Mouse (Mus musculus) monocyte, adult 5-6 weeks (primary cell): ENCODE results near the gene Ctcfl. TPM values are rescaled to one million over a fixed set of nuclear protein-coding genes. Genes with fewer than 3 reads are reported as not detected.

Experiments used
- ATAC-seq: fragments of 153-309, 156-312 bp; replicated peaks from 2 replicates; pipeline ENCODE4 v1.8.0; 2017; ENCODE audit warnings: mild to moderate bottlenecking; ENCODE audit not compliant: low TSS enrichment, insufficient number of reproducible peaks, severe bottlenecking, poor library complexity, low FRiP score
- total RNA-seq: library from RNA; stranded (forward); fragments of 200-1000, 200-491, 200-594 nt; gene quantifications from 3 replicates; pipeline ENCODE4 v1.2.3, GENCODE M21; 2017

Gene Ctcfl
- total RNA-seq, 1 experiment from 2014 or later: not detected

DNA sequence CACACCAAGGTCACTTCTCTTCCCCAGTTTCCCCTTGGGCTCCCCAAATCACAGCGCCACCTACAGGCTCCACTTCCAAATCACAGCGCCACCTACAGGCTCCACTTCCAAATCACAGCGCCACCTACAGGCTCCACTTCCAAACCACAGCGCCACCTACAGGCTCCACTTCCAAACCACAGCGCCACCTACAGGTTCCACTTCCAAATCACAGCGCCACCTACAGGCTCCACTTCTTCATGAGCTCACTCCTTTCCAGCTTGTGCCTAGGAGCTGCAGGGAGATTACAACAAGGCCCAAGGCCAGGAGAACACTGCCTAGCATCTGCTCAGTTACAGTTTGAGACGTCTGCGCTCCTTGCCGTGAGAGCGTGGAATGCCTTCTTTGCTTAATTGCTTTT lies 22.0 kb downstream of the Ctcfl start:
- ATAC-seq: peak; percentile 62

DNA sequence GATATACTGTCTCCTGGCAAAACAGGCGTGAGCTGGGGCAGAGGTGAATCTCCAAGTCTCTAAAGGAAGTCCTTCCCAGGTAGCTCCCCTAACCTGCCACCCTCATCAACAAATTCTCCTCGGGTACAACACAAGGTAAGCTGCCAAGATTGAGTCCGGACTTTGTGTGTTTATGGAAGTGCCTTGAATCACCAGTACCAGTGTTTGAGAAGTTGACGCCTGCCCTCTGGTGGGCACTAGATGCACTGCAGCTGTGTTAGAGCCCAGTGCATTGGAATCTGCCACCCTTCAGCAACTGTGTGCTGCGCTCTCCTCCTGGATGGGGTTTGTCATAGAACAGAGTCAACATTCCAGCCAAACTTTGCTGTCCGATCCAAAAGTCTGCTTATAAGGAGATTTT lies 29.9 kb downstream of the Ctcfl start:
- peak; percentile 85 for ATAC-seq

GRCm38 (mm10) chr2:173087405-173087804 lies 31.9 kb downstream of the Ctcfl start:
- ATAC-seq: no peak

DNA sequence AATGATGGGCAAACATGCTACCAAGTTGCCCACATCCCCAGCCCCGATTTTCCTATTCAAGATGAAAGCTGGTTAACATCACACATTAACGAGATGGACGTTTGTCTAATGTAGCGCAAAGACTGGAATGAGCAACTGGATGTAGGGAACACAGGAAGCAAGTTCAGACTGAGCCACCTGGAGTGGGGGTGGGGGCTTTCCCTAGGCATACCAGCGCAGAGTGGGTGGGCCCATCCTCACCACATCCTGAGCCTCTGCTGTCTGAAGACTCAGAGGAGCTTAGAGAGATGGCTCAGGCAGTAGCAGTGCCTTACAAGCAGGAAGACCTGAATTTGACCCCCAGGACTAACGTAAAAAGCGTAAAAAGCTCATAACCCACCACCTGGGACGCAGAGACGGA lies 33.6 kb downstream of the Ctcfl start:
- ATAC-seq: no peak

DNA sequence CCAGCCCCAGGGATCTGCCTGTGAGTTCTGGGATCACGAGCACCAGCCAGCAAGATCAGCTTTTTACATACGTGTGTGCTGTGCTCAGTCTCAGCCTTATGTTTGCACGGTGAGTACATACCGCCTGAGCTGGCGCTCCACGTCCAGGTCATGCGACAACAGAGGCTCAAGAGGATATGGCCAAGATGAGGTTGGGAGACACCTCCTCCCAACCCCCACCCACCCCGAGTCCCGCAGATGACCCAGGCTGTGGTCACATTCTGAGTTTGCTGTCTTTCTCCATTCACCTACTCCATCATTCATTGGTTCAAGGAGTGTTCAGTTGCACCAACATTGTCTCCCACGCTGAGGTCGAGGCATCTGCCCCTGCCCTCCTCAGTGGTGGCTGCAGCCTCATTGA lies 34.5 kb downstream of the Ctcfl start:
- no peak for ATAC-seq

DNA sequence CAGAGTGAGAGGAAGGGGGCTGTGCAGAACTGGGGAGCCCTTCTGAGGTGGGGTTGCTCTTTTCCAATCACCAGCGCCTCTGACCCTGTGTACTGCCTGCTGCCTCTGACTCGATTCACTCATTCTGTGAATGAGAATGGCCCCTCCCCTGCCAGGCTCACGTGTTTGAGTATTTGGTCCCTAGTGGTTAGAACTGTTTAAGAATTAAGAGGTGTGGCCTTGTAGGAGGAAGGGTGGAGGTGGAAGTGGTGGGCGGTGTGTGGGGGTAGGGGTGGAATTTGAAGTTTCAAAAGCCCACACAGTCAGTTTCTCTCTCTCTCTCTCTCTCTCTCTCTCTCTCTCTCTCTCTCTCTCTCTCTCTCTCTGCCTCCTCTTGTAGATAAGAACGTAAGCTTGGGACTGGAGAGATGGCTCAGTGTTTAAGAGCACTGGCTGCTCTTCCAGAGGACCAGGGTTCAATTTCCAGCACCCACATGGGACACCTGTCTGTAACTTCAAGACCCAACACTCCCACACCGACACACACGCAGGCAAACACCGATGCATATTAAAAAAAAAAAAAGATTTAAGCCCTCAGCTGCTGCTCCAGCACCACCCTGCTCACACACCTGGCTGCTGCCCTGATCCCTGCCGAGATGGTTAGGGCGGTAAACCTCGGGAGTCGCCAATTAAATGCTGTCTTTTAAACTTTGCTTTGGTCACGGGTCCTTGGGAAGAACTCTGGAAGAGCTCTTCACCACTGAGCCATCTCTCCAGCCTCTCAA lies 35.4 kb downstream of the Ctcfl start:
- ATAC-seq: peak; percentile 74

- no peak for ATAC-seq
These were observed 36.2 kb downstream of the Ctcfl start for GRCm38 (mm10) chr2:173083106-173083505.

- ATAC-seq: no peak
These were observed 36.6 kb downstream of the Ctcfl start for GRCm38 (mm10) chr2:173082706-173083105.

- peak; percentile 67 for ATAC-seq
These were observed 38.5 kb downstream of the Ctcfl start for GRCm38 (mm10) chr2:173080785-173081241.

DNA sequence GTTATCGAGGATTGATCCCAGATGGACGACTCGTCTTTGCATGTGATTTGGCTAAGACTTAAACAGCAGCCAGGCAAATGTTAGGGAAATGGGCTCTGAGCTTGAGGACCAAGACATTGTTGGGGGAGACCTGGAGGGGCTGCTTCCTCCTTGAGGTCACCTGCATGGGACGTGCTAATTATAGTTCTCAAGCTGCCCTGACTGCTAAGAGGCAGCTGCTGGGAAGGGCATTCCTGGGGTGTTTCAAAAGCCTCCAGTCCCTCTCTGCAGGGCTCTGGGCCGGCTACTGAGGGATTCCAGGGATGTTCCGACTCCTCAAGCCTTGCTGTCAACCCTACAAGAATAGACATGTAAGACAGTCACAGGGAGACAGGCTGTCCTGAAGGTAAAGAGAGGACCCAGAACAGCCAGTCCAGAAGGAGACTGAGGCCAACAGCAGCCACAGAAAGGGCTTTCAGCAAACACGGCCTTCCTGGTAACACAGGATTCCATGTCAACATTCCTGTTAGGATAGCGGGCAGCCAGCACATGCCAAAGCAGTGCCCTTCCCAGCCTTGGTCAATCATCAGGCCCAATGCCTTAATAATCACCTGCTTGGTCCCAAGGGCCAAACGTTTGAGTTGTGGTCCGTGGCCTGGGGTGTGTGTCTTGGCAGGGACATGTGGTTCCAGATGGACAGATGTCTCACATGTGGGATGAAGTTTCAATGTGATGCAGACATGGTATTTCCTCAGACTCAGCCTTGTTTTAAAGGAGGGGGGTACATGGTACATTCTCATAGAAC lies 39.4 kb downstream of the Ctcfl start:
- ATAC-seq: no peak

- ATAC-seq: no peak
These were observed 42.4 kb downstream of the Ctcfl start for GRCm38 (mm10) chr2:173076921-173077320.

DNA sequence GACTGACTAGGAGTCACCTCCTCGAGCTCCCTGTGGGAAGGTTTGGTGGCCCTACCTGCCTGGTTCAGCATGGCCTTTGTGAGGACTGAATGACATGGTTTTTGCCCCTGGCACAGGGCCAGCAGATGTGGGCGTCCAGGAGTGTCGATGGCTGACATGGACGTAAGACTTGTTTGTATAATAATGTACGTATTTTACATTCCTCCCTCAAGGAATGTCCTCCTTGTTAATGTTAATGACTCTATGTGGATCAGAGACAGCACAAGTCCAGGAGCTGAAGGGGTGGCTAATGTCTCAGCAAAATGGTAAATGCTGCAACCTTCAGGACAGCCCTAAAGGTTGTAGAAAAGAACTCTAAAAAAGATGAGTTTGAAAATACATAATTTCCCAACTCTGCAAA lies 45.7 kb downstream of the Ctcfl start:
- ATAC-seq: no peak

DNA sequence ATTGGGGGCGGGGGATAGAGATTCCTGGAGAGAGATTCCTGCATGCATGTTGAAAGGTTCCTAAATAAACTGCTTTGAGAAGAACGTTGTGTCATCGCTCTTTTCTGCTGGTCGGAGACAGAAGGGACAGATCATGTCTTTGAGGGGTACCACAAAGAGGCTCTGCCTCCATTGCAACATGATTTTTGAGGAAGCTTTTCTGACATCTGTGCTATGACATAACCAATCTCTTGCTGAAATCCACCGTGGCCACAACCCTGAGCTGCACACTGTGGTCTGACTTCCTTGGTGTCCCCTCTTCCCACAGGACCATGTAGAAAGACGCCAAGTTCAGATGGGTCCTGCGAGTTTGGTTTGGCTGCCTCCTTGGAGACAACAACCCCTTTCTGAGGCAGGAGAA lies 46.4 kb downstream of the Ctcfl start:
- peak; percentile 98 for ATAC-seq

DNA sequence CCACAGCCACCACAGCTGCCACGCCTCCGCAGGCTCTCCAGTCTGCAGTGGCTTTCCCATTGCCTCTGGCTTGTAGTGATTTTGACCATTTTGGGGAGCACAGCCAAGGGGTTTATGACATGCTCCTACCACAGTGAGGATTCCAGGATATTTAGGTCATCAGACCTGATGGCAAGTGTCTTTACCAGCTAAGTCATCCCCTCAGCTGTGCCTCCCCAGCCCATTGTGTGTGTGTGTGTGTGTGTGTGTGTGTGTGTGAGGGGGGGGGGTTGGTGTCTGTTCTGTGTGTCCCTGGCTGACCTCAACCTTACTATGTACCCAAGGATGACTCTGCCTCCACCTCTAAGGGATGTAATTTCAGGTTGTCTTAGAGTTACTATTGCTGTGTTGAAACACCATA lies 54.5 kb downstream of the Ctcfl start:
- no peak for ATAC-seq

DNA sequence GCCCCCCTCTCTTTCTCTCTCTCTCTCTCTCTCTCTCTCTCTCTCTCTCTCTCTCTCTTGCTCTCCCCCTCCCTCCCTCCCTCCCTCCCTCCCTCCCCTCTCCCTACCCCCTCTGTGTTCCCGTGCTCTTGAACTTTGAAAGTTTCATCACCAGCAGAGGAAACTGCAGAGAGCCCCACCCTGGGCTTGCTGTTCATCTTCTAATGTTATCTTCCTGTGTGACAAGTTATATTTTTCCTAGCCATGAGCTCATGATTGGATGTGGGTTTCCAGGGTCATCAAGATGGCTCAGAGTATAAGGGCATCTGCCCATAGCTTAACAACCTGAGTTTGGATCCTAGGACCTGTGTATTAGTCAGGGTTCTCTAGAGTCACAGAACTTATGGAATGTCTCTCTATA lies 56.1 kb downstream of the Ctcfl start:
- ATAC-seq: 0 out of 2 replicates have a peak, but pooled peaks have one; percentile 12

GRCm38 (mm10) chr2:173061443-173062351 lies 57.6 kb downstream of the Ctcfl start:
- ATAC-seq: peak; percentile 83

DNA sequence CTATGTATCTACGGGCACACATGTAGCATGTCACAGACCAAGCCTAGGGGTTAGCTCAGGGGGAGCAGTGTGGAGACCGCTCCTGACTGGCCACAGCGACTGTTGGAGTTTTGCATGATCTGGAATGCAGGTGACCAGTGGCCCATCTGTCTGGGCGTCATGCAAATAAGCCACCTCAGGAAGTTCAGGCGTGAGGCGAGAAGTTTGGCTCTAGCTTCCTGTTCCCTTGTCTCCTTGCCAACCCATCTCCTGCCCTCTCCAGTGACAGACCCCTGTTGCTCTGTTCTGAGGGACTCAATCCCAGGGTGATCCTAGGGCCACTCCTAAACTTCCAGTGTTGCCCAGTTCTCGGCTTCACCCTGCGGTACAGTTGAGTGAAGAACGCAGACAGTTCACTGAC lies 58.9 kb downstream of the Ctcfl start:
- no peak for ATAC-seq

- ATAC-seq: no peak
These were observed 61.1 kb downstream of the Ctcfl start for GRCm38 (mm10) chr2:173058263-173058662.

- no peak for ATAC-seq
These were observed 61.7 kb downstream of the Ctcfl start for GRCm38 (mm10) chr2:173057623-173058022.
